Mouse (Mus musculus) liver, embryonic 14.5 days (tissue): ENCODE measurements around the gene C030005K15Rik. TPM values are rescaled to one million over a fixed set of nuclear protein-coding genes. Genes with fewer than 3 reads are reported as not detected.

Source experiments
- ATAC-seq: fragments of 200-750 bp; cut with Nextera tagmentation; 2 replicates; pipeline ENCODE4 v1.8.0; 2017; ENCODE audit warnings: moderate number of reproducible peaks, mild to moderate bottlenecking, moderate library complexity; ENCODE audit not compliant: insufficient read depth
- DNase-seq, 3 experiments: peaks; one replicate each; pipeline ENCODE4 v3.0.0-alpha.2; 2012 to 2013; ENCODE audit warnings: low read depth in 3 of 3, low spot score in 3 of 3
- H3K27ac ChIP-seq: fragments of 300-500 bp; sonication (generic); 2 replicates; pipeline ENCODE4 v1.5.1; 2014; ENCODE audit warnings: moderate library complexity, mild to moderate bottlenecking, control low read depth, inconsistent platforms
- H3K27me3 ChIP-seq: fragments of 300-500 bp; sonication (generic); 2 replicates; pipeline ENCODE4 v1.6.1; 2014; ENCODE audit warnings: mild to moderate bottlenecking, low read length, moderate library complexity; ENCODE audit not compliant: control insufficient read depth, insufficient read depth
- H3K36me3 ChIP-seq: fragments of 300-500 bp; sonication (generic); replicated peaks from 2 replicates; pipeline ENCODE4 v1.6.1; 2014; ENCODE audit warnings: low read depth; ENCODE audit not compliant: control insufficient read depth, insufficient read depth
- H3K4me1 ChIP-seq, 2 experiments: fragments of 200-500 bp in 1 of 2; fragments of 300-500 bp in 1 of 2; sonication (generic) in 1 of 2; replicated peaks; 2 replicates each; pipeline ENCODE4 v1.6.1; 2012 to 2014; ENCODE audit warnings: antibody characterized with exemption in 1 of 2, inconsistent platforms in 1 of 2, low read length in 1 of 2; ENCODE audit not compliant: control insufficient read depth in 2 of 2, insufficient read depth in 2 of 2
- H3K4me2 ChIP-seq: fragments of 300-500 bp; sonication (generic); 2 replicates; pipeline ENCODE4 v1.6.1; 2014; ENCODE audit warnings: low read depth, mild to moderate bottlenecking, control low read depth, moderate library complexity
- H3K4me3 ChIP-seq, 2 experiments: fragments of 200-500 bp in 1 of 2; fragments of 300-500 bp in 1 of 2; sonication (generic) in 1 of 2; 2 replicates each; pipeline ENCODE4 v1.5.1; 2012 to 2014; ENCODE audit warnings: low read depth in 2 of 2, low read length in 2 of 2, mild to moderate bottlenecking in 2 of 2, control low read depth in 1 of 2, inconsistent platforms in 1 of 2, moderate library complexity in 1 of 2; ENCODE audit not compliant: insufficient read depth in 1 of 2
- H3K9ac ChIP-seq: fragments of 300-500 bp; sonication (generic); replicated peaks from 2 replicates; pipeline ENCODE4 v1.6.1; 2014; ENCODE audit warnings: mild to moderate bottlenecking, control low read depth, moderate library complexity
- H3K9me3 ChIP-seq: fragments of 300-500 bp; sonication (generic); 2 replicates; pipeline ENCODE4 v1.6.1; 2016; ENCODE audit warnings: low read length, mixed read lengths; ENCODE audit not compliant: control insufficient read depth
- CTCF ChIP-seq: IDR thresholded peaks from 2 replicates; pipeline ENCODE4 v1.5.1; 2016; ENCODE audit warnings: antibody characterized with exemption, low read depth, control low read depth
- EP300 ChIP-seq: IDR thresholded peaks from 2 replicates; pipeline ENCODE4 v1.6.1; 2016; ENCODE audit warnings: antibody characterized with exemption, low read depth
- WGBS: fragments of 180-500 bp; shearing (Covaris S2); extraction: QIAGEN DNeasy Blood & Tissue Kit; methylation state at CpG from one replicate; pipeline ENCODE4 v1.1.7; 2014; ENCODE audit not compliant: insufficient replicate concordance; 5-methylcytosine and 5-hydroxymethylcytosine counted together
- polyA plus RNA-seq, 2 experiments: library from polyadenylated mRNA; depleted of rRNA in 1 of 2; stranded (reverse) in 1 of 2; unstranded in 1 of 2; fragments of >200 nt; fragmentation: Nextera tagmentation in 1 of 2; extraction: Ambion mirVana in 1 of 2; gene quantifications; 2 replicates each; pipeline versions ENCODE4 v1.2.1 to v1.2.3; 2012 to 2014

Gene C030005K15Rik
- polyA plus RNA-seq, 2 experiments = not detected

- H3K4me2 ChIP-seq = no peak overlapping the region
- no peaks in the 10 kb centered on the region for H3K4me1 ChIP-seq
- ATAC-seq = no peak
- no peak for DNase-seq
- no peaks in the 10 kb centered on the region for H3K9me3 ChIP-seq
- H3K4me3 ChIP-seq = no peak overlapping the region
- no peaks in the 10 kb centered on the region for H3K36me3 ChIP-seq
- no peak overlapping the region for H3K27ac ChIP-seq
- TF ChIP-seq CTCF (no peak), EP300 (no peak)
- no peaks in the 10 kb centered on the region for H3K27me3 ChIP-seq
- no peak overlapping the region for H3K9ac ChIP-seq
- WGBS = 75% methylated on average over 9 of the region's 9 CpGs
Measured at GRCm38 (mm10) chr10:97722709-97723108, 3.8 kb downstream of the C030005K15Rik start.

GRCm38 (mm10) chr10:97720625-97721024 lies 5.9 kb downstream of the C030005K15Rik start:
- no peaks in the 10 kb centered on the region for H3K36me3 ChIP-seq
- no peak for DNase-seq
- H3K9ac ChIP-seq = no peak overlapping the region
- TF ChIP-seq CTCF = no peak
- TF ChIP-seq EP300 = no peak
- no peaks in the 10 kb centered on the region for H3K9me3 ChIP-seq
- H3K27me3 ChIP-seq = no peaks in the 10 kb centered on the region
- no peaks in the 10 kb centered on the region for H3K4me1 ChIP-seq
- no peak overlapping the region for H3K4me2 ChIP-seq
- H3K27ac ChIP-seq = no peak overlapping the region
- H3K4me3 ChIP-seq = no peak overlapping the region
- no peak for ATAC-seq
- WGBS = 61% methylated on average over 1 of the region's 1 CpGs

DNA sequence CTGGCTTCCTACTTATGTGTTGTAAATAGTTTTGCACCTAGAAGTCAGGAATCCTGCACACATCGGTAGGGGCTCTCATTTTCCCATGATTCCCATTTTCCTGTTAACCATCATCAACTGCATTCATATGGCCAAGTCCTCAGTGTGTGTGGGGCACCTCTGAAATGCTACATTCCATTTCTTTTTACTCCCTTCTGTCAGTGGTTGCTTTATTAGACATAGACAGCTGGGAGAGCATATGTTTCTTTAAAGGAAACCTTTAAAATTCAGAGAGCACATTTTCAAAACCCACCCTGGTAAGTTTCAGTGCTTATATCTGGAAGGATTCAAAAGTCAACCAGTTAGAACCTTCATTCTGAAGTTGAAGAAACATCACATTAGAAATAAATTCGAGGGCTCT lies 8.5 kb downstream of the C030005K15Rik start:
- Histone ChIP-seq H3K27ac (no peak overlapping the region), H3K4me1 (no peaks in the 10 kb centered on the region), H3K4me3 (no peak overlapping the region), H3K4me2 (no peak overlapping the region), H3K9me3 (no peaks in the 10 kb centered on the region), H3K27me3 (no peaks in the 10 kb centered on the region), H3K9ac (no peak overlapping the region), H3K36me3 (no peaks in the 10 kb centered on the region)
- DNase-seq (no peak), ATAC-seq (no peak)
- WGBS = 41% methylated on average over 2 of the region's 2 CpGs
- TF ChIP-seq EP300 (no peak), CTCF (no peak)

GRCm38 (mm10) chr10:97717233-97717632 lies 9.3 kb downstream of the C030005K15Rik start:
- DNase-seq (no peak), ATAC-seq (no peak)
- TF ChIP-seq CTCF = no peak
- no peak for TF ChIP-seq EP300
- no peak overlapping the region for H3K9ac ChIP-seq
- H3K4me1 ChIP-seq = no peaks in the 10 kb centered on the region
- H3K27ac ChIP-seq = no peak overlapping the region
- H3K9me3 ChIP-seq = no peaks in the 10 kb centered on the region
- 33% methylated on average over 1 of the region's 1 CpGs for WGBS
- no peaks in the 10 kb centered on the region for H3K27me3 ChIP-seq
- H3K4me2 ChIP-seq = no peak overlapping the region
- no peaks in the 10 kb centered on the region for H3K36me3 ChIP-seq
- H3K4me3 ChIP-seq = no peak overlapping the region

DNA sequence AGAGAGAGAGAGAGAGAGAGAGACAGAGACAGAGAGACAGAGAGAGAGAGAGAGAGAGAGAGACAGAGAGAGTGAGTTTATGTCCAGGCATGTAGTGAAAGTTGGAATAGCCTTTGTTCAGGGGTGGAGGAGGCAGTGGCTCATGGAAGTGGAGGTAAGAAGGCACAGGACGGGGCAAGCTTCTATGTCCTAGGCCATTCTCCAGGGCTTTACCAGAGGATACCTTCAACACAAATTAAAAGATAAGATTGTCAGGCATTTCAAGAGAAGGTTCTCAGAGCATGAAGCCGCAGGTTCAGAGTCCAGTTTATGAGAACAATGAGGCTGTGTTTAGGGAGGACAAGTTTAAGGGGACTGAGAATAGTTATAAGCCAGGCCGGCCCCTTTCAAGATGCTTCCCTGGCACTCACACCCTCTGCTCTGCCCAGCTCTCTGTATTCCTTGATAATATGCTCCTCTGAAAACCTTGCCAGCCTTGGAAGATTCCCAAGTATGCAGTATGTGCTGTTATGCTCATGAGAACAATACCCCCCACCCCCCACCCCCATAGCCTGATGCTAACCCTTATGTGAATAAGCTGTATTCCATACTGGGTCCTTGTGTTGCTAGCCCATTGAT lies 11.2 kb downstream of the C030005K15Rik start:
- H3K36me3 ChIP-seq = no peaks in the 10 kb centered on the region

More for the DNA sequence above, 11.2 kb downstream of the C030005K15Rik start:
- ATAC-seq (no peak), DNase-seq (no peak)
- no peak overlapping the region for H3K4me2 ChIP-seq
- H3K27me3 ChIP-seq = no peaks in the 10 kb centered on the region
- no peak overlapping the region for H3K27ac ChIP-seq
- TF ChIP-seq CTCF = no peak
- no peak for TF ChIP-seq EP300
- no peaks in the 10 kb centered on the region for H3K4me1 ChIP-seq
- 61% methylated on average over 3 of the region's 3 CpGs for WGBS
- no peaks in the 10 kb centered on the region for H3K9me3 ChIP-seq
- H3K9ac ChIP-seq = no peak overlapping the region
- H3K4me3 ChIP-seq = no peak overlapping the region
